Mouse (Mus musculus): ENCODE results near the gene Ntm. TPM values are rescaled to one million over a fixed set of nuclear protein-coding genes. Genes with fewer than 3 reads are reported as not detected.

Ntm gene
- polyA plus RNA-seq, 2 experiments: 23.9 to 32.4 TPM

- 14% methylated on average over 2 of the region's 2 CpGs for WGBS
- H3K27ac ChIP-seq (replicated peaks; ENCODE audit: low read depth, low read length): no peak overlapping the region
- H3K4me3 ChIP-seq (replicated peaks; ENCODE audit: low read length): no peak overlapping the region
- no peak overlapping the region for H3K4me2 ChIP-seq (replicated peaks; ENCODE audit: low read depth, low read length, severe bottlenecking)
- DNase-seq (ENCODE audit: low spot score): no peak
- H3K9ac ChIP-seq (ENCODE audit: low read depth, low read length, severe bottlenecking): no peak overlapping the region
- no peaks in the 10 kb centered on the region for H3K27me3 ChIP-seq (ENCODE audit: control insufficient read depth, insufficient read depth, low read length)
- ATAC-seq (ENCODE audit: low FRiP score, low read depth): no peak
- TF ChIP-seq POLR2A (IDR thresholded peaks at IDR 0.05; ENCODE audit: borderline replicate concordance, extremely low read depth, insufficient read depth, insufficient read length): no peak
- H3K4me1 ChIP-seq (ENCODE audit: control insufficient read depth, insufficient read depth, low read length): no peaks in the 10 kb centered on the region
- no peaks in the 10 kb centered on the region for H3K9me3 ChIP-seq (ENCODE audit: control insufficient read depth, low read length)
- H3K36me3 ChIP-seq (ENCODE audit: control insufficient read depth, insufficient read depth, low read length): no peaks in the 10 kb centered on the region
These were observed 845.3 kb downstream of the Ntm start for GRCm38 (mm10) chr9:29117561-29118112.

GRCm38 (mm10) chr9:29115337-29115736 is 847.6 kb downstream of the Ntm start:
- no peak for TF ChIP-seq POLR2A (IDR thresholded peaks at IDR 0.05; ENCODE audit: borderline replicate concordance, extremely low read depth, insufficient read depth, insufficient read length)
- H3K27ac ChIP-seq (replicated peaks; ENCODE audit: low read depth, low read length): no peak overlapping the region
- no peak overlapping the region for H3K9ac ChIP-seq (ENCODE audit: low read depth, low read length, severe bottlenecking)
- H3K4me1 ChIP-seq (ENCODE audit: control insufficient read depth, insufficient read depth, low read length): no peaks in the 10 kb centered on the region
- no peak for DNase-seq (ENCODE audit: low spot score)
- H3K36me3 ChIP-seq (ENCODE audit: control insufficient read depth, insufficient read depth, low read length): no peaks in the 10 kb centered on the region
- no peak overlapping the region for H3K4me2 ChIP-seq (replicated peaks; ENCODE audit: low read depth, low read length, severe bottlenecking)
- H3K9me3 ChIP-seq (ENCODE audit: control insufficient read depth, low read length): no peaks in the 10 kb centered on the region
- H3K27me3 ChIP-seq (ENCODE audit: control insufficient read depth, insufficient read depth, low read length): no peaks in the 10 kb centered on the region
- ATAC-seq (ENCODE audit: low FRiP score, low read depth): no peak
- 34% methylated on average over 2 of the region's 2 CpGs for WGBS
- no peak overlapping the region for H3K4me3 ChIP-seq (replicated peaks; ENCODE audit: low read length)

GRCm38 (mm10) chr9:29106771-29107170 is 856.2 kb downstream of the Ntm start:
- ATAC-seq (ENCODE audit: low FRiP score, low read depth) (no peak), DNase-seq (ENCODE audit: low spot score) (no peak)
- no peak overlapping the region for H3K9ac ChIP-seq (ENCODE audit: low read depth, low read length, severe bottlenecking)
- no peaks in the 10 kb centered on the region for H3K9me3 ChIP-seq (ENCODE audit: control insufficient read depth, low read length)
- H3K27ac ChIP-seq (replicated peaks; ENCODE audit: low read depth, low read length): no peak overlapping the region
- no peaks in the 10 kb centered on the region for H3K36me3 ChIP-seq (ENCODE audit: control insufficient read depth, insufficient read depth, low read length)
- no peak overlapping the region for H3K4me3 ChIP-seq (replicated peaks; ENCODE audit: low read length)
- H3K4me2 ChIP-seq (replicated peaks; ENCODE audit: low read depth, low read length, severe bottlenecking): no peak overlapping the region
- no peaks in the 10 kb centered on the region for H3K27me3 ChIP-seq (ENCODE audit: control insufficient read depth, insufficient read depth, low read length)
- 69% methylated on average over 3 of the region's 3 CpGs for WGBS
- TF ChIP-seq POLR2A (IDR thresholded peaks at IDR 0.05; ENCODE audit: borderline replicate concordance, extremely low read depth, insufficient read depth, insufficient read length): no peak
- no peaks in the 10 kb centered on the region for H3K4me1 ChIP-seq (ENCODE audit: control insufficient read depth, insufficient read depth, low read length)

GRCm38 (mm10) chr9:29104442-29104841 is 858.5 kb downstream of the Ntm start:
- Histone ChIP-seq H3K9me3 (ENCODE audit: control insufficient read depth, low read length) (no peaks in the 10 kb centered on the region), H3K27ac (replicated peaks; ENCODE audit: low read depth, low read length) (no peak overlapping the region), H3K4me1 (ENCODE audit: control insufficient read depth, insufficient read depth, low read length) (no peaks in the 10 kb centered on the region), H3K27me3 (ENCODE audit: control insufficient read depth, insufficient read depth, low read length) (no peaks in the 10 kb centered on the region), H3K36me3 (ENCODE audit: control insufficient read depth, insufficient read depth, low read length) (no peaks in the 10 kb centered on the region), H3K4me3 (replicated peaks; ENCODE audit: low read length) (no peak overlapping the region), H3K4me2 (replicated peaks; ENCODE audit: low read depth, low read length, severe bottlenecking) (no peak overlapping the region), H3K9ac (ENCODE audit: low read depth, low read length, severe bottlenecking) (no peak overlapping the region)
- DNase-seq (ENCODE audit: low spot score): no peak
- TF ChIP-seq POLR2A (IDR thresholded peaks at IDR 0.05; ENCODE audit: borderline replicate concordance, extremely low read depth, insufficient read depth, insufficient read length): no peak
- WGBS: 87% methylated on average over 5 of the region's 5 CpGs
- ATAC-seq (ENCODE audit: low FRiP score, low read depth): no peak

GRCm38 (mm10) chr9:29103993-29104392 is 858.9 kb downstream of the Ntm start:
- no peak for ATAC-seq (ENCODE audit: low FRiP score, low read depth)
- no peak overlapping the region for H3K4me3 ChIP-seq (replicated peaks; ENCODE audit: low read length)
- DNase-seq (ENCODE audit: low spot score): no peak
- H3K9ac ChIP-seq (ENCODE audit: low read depth, low read length, severe bottlenecking): no peak overlapping the region
- no peaks in the 10 kb centered on the region for H3K36me3 ChIP-seq (ENCODE audit: control insufficient read depth, insufficient read depth, low read length)
- no peaks in the 10 kb centered on the region for H3K9me3 ChIP-seq (ENCODE audit: control insufficient read depth, low read length)
- WGBS: 54% methylated on average over 6 of the region's 6 CpGs
- H3K4me2 ChIP-seq (replicated peaks; ENCODE audit: low read depth, low read length, severe bottlenecking): no peak overlapping the region
- no peak overlapping the region for H3K27ac ChIP-seq (replicated peaks; ENCODE audit: low read depth, low read length)
- H3K27me3 ChIP-seq (ENCODE audit: control insufficient read depth, insufficient read depth, low read length): no peaks in the 10 kb centered on the region
- no peaks in the 10 kb centered on the region for H3K4me1 ChIP-seq (ENCODE audit: control insufficient read depth, insufficient read depth, low read length)
- no peak for TF ChIP-seq POLR2A (IDR thresholded peaks at IDR 0.05; ENCODE audit: borderline replicate concordance, extremely low read depth, insufficient read depth, insufficient read length)

- ATAC-seq (ENCODE audit: low FRiP score, low read depth) (no peak), DNase-seq (ENCODE audit: low spot score) (no peak)
- H3K4me1 ChIP-seq (ENCODE audit: control insufficient read depth, insufficient read depth, low read length): no peaks in the 10 kb centered on the region
- 27% methylated on average over 5 of the region's 5 CpGs for WGBS
- H3K27me3 ChIP-seq (ENCODE audit: control insufficient read depth, insufficient read depth, low read length): no peaks in the 10 kb centered on the region
- H3K9me3 ChIP-seq (ENCODE audit: control insufficient read depth, low read length): no peaks in the 10 kb centered on the region
- H3K27ac ChIP-seq (replicated peaks; ENCODE audit: low read depth, low read length): no peak overlapping the region
- no peak overlapping the region for H3K4me2 ChIP-seq (replicated peaks; ENCODE audit: low read depth, low read length, severe bottlenecking)
- H3K9ac ChIP-seq (ENCODE audit: low read depth, low read length, severe bottlenecking): no peak overlapping the region
- H3K36me3 ChIP-seq (ENCODE audit: control insufficient read depth, insufficient read depth, low read length): no peaks in the 10 kb centered on the region
- no peak overlapping the region for H3K4me3 ChIP-seq (replicated peaks; ENCODE audit: low read length)
- TF ChIP-seq POLR2A (IDR thresholded peaks at IDR 0.05; ENCODE audit: borderline replicate concordance, extremely low read depth, insufficient read depth, insufficient read length): no peak
These were observed 862.3 kb downstream of the Ntm start for GRCm38 (mm10) chr9:29100624-29101023.
